Mouse (Mus musculus): ENCODE measurements around the gene Trpm3.

DNA sequence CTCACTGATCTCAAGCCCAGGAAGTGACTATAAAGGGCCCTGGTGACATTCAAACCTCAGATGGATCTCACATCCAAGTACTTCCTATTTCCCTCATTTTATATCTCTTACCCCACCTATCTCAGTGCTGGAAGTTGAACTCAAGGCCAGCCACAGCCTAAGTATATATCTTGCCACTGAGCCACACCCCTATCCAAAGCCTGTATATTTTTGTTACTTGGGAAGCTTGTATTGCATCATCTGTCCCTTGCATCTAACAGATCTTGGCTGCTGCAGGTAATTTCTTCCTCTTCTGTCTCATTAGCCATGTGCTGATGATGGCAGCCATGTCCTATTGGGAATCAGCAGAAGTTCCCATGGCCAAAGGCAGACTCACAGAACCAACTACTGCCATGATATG lies 904.9 kb downstream of the Trpm3 start:
- TF ChIP-seq CTCF (IDR thresholded peaks at IDR 0.05; ENCODE audit: control insufficient read depth, insufficient read depth, insufficient replicate concordance, low read depth, low read length) = no peak
- no peak for TF ChIP-seq POLR2A (IDR thresholded peaks at IDR 0.05; ENCODE audit: control insufficient read depth, low read depth, low read length)
